Mouse (Mus musculus) neural tube, embryonic 15.5 days (tissue): ENCODE measurements at regions not wholly inside any gene's neighbourhood (a gene's known extent, or its start where the extent isn't known, plus 50 kb on each side); places are given as distances from the start of the nearest gene placed in this dataset.
A peak's percentile ranks its signal among the peaks of the same experiment; 100 is the strongest.
"Not testable (repeated sequence)": the region's sequence is repeated elsewhere in the genome, so short reads cannot be mapped to it uniquely, and the experiment has no call there.

Experiments used
- ATAC-seq: fragments of 200-750 bp; cut with Nextera tagmentation; 2 replicates; pipeline ENCODE4 v1.8.0; 2017; ENCODE audit warnings: mild to moderate bottlenecking, moderate TSS enrichment, moderate library complexity; ENCODE audit not compliant: low FRiP score
- H3K27ac ChIP-seq: fragments of 300-500 bp; sonication (generic); replicated peaks from 2 replicates; pipeline ENCODE4 v1.5.1; 2015; ENCODE audit warnings: mild to moderate bottlenecking, inconsistent platforms
- H3K27me3 ChIP-seq: fragments of 300-500 bp; sonication (generic); replicated peaks from 2 replicates; pipeline ENCODE4 v1.6.1; 2015; ENCODE audit warnings: inconsistent platforms
- H3K36me3 ChIP-seq: fragments of 300-500 bp; sonication (generic); 2 replicates; pipeline ENCODE4 v1.6.1; 2015; ENCODE audit warnings: inconsistent platforms
- H3K4me1 ChIP-seq: fragments of 300-500 bp; sonication (generic); 2 replicates; pipeline ENCODE4 v1.6.1; 2015; ENCODE audit warnings: inconsistent platforms
- H3K4me2 ChIP-seq: fragments of 300-500 bp; sonication (generic); 2 replicates; pipeline ENCODE4 v1.6.1; 2015; ENCODE audit warnings: inconsistent platforms, mild to moderate bottlenecking, moderate library complexity
- H3K4me3 ChIP-seq: fragments of 300-500 bp; sonication (generic); replicated peaks from 2 replicates; pipeline ENCODE4 v1.5.1; 2015; ENCODE audit warnings: mild to moderate bottlenecking, inconsistent platforms
- H3K9ac ChIP-seq: fragments of 300-500 bp; sonication (generic); replicated peaks from 2 replicates; pipeline ENCODE4 v1.6.1; 2015; ENCODE audit warnings: mild to moderate bottlenecking, inconsistent platforms
- H3K9me3 ChIP-seq: fragments of 300-500 bp; sonication (generic); replicated peaks from 2 replicates; pipeline ENCODE4 v1.6.1; 2016; ENCODE audit warnings: inconsistent platforms
- WGBS: fragments of 180-500 bp; shearing (Covaris S2); methylation state at CpG from one replicate; pipeline ENCODE4 v1.1.7; 2015; ENCODE audit warnings: mixed read lengths; 5-methylcytosine and 5-hydroxymethylcytosine counted together

DNA sequence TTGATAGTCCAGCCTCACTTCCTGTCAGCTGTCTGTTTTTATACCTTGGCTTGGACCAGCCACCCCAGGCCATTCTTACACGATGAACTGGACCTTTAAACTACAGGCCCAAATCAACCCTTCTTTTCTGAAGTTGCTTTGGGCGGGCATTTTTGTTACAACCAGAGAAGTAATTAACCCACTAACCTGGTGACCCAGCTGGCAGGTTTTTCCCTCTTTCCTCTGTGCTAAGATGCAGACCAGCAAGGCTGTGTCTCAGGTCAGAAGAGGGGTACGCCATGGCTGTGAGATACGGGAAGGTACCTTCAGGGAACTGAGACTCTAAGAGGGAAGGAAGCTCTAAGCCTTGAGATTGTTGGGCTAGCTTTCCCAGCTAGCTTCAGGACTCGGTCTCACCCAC, 105.7 kb upstream of the Klf3 start:
- WGBS: 97% methylated on average over 5 of the region's 5 CpGs

DNA sequence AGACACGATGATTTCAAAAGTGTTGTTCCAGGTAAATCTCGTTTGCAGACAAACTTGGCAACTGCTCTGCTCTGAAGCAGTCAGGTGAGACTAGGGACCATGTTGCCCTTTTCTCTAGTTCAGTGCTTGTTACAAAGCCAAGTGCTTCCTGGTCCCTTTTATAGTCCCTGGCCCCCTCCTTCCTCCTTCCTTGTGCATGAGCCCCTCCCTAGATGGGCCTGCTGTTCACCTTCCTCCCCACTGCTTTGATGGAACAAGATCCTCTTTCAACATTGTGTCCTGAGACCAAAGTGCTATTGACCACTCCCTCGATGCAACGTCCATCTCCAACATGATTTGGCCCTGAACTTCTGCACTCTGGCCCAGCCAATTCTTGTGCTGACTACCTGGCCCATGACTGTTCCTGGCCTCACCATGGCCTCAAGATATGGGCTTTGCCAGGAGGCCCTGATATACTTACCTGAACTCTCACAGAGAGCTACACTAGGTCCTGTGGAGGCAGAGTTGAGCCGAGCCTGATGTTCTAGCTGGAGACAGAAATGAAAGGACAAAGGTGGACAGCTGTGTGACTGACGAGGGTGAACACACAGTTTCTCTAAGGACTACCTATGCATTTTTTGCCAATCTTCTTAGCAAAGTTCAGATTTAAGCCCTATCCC, 104.6 kb upstream of the Klf3 start:
- Histone ChIP-seq H3K4me3 (no peak overlapping the region), H3K9me3 (no peaks in the 10 kb centered on the region), H3K4me1 (peaks cover 14% of the 10 kb centered on the region), H3K9ac (no peak overlapping the region), H3K36me3 (no peaks in the 10 kb centered on the region), H3K4me2 (no peak overlapping the region), H3K27ac (no peak overlapping the region), H3K27me3 (no peaks in the 10 kb centered on the region)
- WGBS: 87% methylated on average over 6 of the region's 6 CpGs
- no peak for ATAC-seq

More for the DNA sequence above, 105.7 kb upstream of the Klf3 start:
- Histone ChIP-seq H3K9me3 (no peaks in the 10 kb centered on the region), H3K4me3 (no peak overlapping the region), H3K4me1 (peaks cover 7% of the 10 kb centered on the region; the same call in 1 of the 2 replicates), H3K9ac (no peak overlapping the region), H3K27me3 (no peaks in the 10 kb centered on the region), H3K27ac (no peak overlapping the region), H3K4me2 (no peak overlapping the region), H3K36me3 (no peaks in the 10 kb centered on the region)
- no peak for ATAC-seq

DNA sequence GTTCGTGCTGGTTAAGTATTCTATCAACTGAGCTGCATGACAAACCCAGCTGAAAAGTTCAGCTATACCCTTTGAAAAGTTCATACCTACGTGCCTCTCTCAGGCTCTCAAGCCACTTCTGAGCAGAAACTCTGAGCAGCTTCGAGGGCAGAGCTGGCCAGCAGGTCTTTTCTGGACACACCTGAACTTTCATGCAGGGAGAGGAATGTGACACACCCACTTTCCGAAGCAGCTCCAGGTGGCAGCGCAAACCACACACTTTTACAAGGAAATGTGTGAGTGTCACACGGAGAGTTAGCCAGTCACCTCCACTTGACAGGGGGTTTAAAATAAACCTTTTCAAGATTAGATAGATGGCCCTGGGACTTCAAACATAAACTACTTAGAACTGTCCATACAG, 103.2 kb upstream of the Klf3 start:
- H3K27ac ChIP-seq: no peak overlapping the region
- peaks cover 28% of the 10 kb centered on the region for H3K4me1 ChIP-seq
- H3K4me3 ChIP-seq: no peak overlapping the region
- ATAC-seq: no peak
- H3K9ac ChIP-seq: no peak overlapping the region
- no peak overlapping the region for H3K4me2 ChIP-seq
- no peaks in the 10 kb centered on the region for H3K9me3 ChIP-seq
- no peaks in the 10 kb centered on the region for H3K27me3 ChIP-seq
- WGBS: 91% methylated on average over 6 of the region's 6 CpGs
- H3K36me3 ChIP-seq: no peaks in the 10 kb centered on the region

DNA sequence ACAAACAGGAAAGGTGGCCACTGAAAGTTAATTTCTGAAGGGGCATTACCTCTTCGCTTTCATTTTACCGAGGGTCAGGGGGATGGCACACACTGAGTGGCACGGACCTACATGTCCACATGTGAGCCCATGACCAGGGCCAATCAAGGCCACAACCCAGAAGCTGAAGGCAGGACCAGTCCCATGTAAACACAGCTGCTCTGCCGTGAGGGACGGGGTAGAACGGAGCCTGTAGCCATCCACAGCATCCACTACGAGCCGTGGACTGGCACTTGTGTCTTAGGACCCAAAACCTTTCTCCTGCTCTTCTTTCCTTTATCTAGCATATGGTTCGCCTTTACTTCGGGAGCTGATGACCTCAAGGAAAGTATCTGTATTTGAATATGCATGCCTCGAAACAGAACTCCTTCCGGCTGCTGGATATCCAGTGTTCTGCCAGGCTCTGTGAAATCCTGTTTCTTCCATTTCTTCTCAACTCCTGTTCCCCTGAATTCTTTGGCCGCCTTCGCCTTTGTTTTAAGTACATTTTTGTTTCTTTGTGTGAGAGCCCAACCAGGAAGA, 101.9 kb upstream of the Klf3 start:
- Histone ChIP-seq H3K27me3 (no peaks in the 10 kb centered on the region), H3K9me3 (no peaks in the 10 kb centered on the region), H3K4me1 (peaks cover 28% of the 10 kb centered on the region), H3K36me3 (no peaks in the 10 kb centered on the region), H3K4me2 (no peak overlapping the region), H3K4me3 (no peak overlapping the region), H3K27ac (peak overlapping the region; percentile 67), H3K9ac (no peak overlapping the region)
- ATAC-seq: no peak; the same call in 1 of the 2 replicates
- 67% methylated on average over 14 of the region's 14 CpGs for WGBS

DNA sequence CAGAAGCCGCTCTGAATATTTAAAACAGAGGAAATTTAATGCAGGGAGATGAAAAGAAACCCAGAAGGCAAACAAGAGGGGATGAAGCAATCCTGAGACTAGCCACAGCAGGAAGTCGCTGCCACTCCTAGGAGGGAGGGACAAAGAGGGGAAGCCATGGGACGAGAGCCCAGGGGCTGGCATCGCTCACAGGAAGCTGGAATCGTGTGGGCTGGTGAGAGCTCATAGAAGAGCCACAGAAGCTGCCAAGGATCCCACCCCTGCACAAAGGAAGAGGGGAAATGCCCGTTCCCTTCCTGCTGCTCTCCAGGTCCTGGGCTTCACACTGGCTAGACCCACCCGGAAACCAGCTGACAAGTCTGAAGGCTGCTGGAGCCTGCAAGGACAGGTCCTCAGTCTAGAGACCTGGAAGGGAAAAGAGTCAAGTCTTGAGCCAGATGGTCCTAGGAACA, 101.4 kb upstream of the Klf3 start:
- peak; percentile 68 for ATAC-seq
- no peaks in the 10 kb centered on the region for H3K9me3 ChIP-seq
- no peak overlapping the region for H3K9ac ChIP-seq
- no peaks in the 10 kb centered on the region for H3K27me3 ChIP-seq
- H3K36me3 ChIP-seq: no peaks in the 10 kb centered on the region
- peaks cover 28% of the 10 kb centered on the region for H3K4me1 ChIP-seq
- 19% methylated on average over 7 of the region's 7 CpGs for WGBS
- peak overlapping the region; percentile 67 for H3K27ac ChIP-seq
- H3K4me3 ChIP-seq: no peak overlapping the region
- 0 out of 2 replicates have a peak overlapping the region, but pooled peaks have one; percentile 19 for H3K4me2 ChIP-seq

DNA sequence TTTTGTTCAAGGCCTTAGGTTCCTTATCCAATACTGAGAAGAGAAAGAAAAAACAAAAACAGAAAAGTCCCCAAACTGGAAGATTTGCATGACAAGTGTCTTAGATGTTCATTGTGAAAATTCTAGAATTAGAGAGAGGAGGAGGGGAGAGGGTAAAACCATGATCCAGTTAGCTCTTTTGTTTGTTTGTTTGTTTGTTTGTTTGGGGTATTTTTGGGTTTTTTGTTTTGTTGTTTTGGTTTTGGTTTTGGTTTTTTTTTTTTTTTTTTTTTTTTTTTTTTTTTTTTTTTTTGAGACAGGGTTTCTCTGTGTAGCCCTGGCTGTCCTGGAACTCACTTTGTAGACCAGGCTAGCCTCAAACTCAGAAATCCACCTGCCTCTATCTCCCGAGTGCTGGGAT, 100.8 kb upstream of the Klf3 start:
- not testable (repeated sequence) for H3K27me3 ChIP-seq, H3K4me3 ChIP-seq, H3K36me3 ChIP-seq, H3K9me3 ChIP-seq, H3K4me2 ChIP-seq, ATAC-seq, H3K9ac ChIP-seq
- Histone ChIP-seq H3K27ac (peak overlapping the region; percentile 67; the same call in 1 of the 2 replicates), H3K4me1 (peaks cover 28% of the 10 kb centered on the region)
- 75% methylated on average over 1 of the region's 1 CpGs for WGBS

DNA sequence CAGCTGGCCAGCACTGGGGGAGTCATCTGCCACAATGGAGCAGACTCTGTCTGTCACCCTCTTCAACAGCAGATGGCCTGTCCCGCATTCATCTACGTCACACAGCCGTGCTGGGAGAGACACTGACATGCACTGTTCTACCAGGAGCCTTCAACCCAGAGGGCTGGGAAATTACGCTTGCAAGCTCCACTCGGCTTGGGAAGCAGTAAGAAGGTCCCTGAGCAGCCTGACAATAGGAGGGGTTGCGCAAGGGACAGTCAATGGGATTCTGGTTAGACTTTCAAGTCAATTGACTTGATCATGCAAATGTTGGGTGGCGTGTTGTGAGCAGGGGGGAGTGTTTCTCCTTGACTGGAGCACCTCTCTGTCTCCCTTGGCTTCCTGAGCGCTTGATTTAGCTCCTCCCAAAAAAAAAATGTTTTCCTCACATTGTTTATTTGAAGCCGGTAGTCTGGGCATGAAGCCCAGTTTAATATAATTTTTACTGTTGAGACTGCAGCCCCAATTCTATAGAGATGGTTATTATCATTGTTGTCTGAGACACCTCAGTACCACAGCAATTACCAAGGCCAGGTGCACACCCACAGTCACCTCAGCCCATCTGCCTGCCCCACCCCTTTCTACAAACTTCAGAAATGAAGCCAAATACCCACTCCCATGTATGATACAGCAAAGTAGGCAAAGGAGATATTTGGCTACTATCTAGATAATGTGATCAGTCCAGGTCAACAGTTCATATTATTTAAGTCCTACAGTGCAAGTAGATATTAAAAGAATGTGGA, 99.9 kb upstream of the Klf3 start:
- 37% methylated on average over 9 of the region's 9 CpGs for WGBS
- no peak overlapping the region for H3K9ac ChIP-seq
- ATAC-seq: peak; percentile 62
- H3K4me2 ChIP-seq: peak overlapping the region; percentile 29; the same call in 1 of the 2 replicates
- no peaks in the 10 kb centered on the region for H3K36me3 ChIP-seq
- no peaks in the 10 kb centered on the region for H3K9me3 ChIP-seq
- no peaks in the 10 kb centered on the region for H3K27me3 ChIP-seq
- peaks cover 28% of the 10 kb centered on the region for H3K4me1 ChIP-seq
- H3K4me3 ChIP-seq: no peak overlapping the region
- peak overlapping the region; percentile 24; the same call in 1 of the 2 replicates for H3K27ac ChIP-seq

DNA sequence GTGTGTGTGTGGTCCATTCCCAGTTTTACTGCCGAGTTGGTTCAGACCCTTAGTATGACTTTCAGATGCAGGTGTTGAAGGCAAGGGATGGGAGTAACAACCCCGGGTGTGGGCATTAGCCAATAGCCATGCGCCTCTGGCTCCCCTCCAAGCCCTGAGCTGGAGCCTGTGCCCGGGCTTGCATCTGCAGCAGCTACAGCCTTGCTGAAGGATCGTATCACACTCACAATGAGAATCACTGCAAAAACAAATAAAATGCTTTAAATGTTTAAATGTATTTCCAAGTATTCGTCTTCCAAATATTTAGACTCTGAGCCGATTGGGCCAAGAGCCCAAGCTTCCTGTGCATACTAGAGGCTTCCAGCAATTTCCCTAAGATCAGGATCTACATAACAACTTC, 99.0 kb upstream of the Klf3 start:
- Histone ChIP-seq H3K27ac (no peak overlapping the region), H3K9me3 (no peaks in the 10 kb centered on the region), H3K4me3 (no peak overlapping the region), H3K9ac (no peak overlapping the region), H3K36me3 (no peaks in the 10 kb centered on the region), H3K4me2 (no peak overlapping the region), H3K27me3 (no peaks in the 10 kb centered on the region), H3K4me1 (peaks cover 28% of the 10 kb centered on the region)
- 53% methylated on average over 7 of the region's 7 CpGs for WGBS
- ATAC-seq: no peak

DNA sequence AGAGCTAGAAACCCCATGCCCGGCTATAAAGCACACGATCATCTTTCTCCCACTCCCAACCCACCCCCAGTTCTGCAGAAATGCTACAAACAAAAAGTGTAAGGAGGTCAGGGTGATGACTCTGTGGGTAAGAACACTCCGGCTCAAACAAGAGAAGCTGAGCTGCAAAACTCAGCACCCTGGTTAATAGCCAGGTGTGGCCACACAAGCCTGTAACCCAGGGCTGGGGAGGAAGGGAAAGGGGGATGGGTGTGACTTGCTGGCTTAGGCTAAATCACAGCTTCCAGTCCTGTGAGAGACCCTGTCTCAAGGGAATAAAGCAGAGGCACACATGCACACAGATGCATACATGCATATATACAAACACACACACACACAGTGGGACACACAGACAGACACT, 96.6 kb upstream of the Klf3 start:
- H3K4me1 ChIP-seq: peaks cover 27% of the 10 kb centered on the region
- no peak for ATAC-seq
- H3K27me3 ChIP-seq: no peaks in the 10 kb centered on the region
- WGBS: 82% methylated on average over 3 of the region's 3 CpGs
- H3K9me3 ChIP-seq: no peaks in the 10 kb centered on the region
- H3K4me2 ChIP-seq: no peak overlapping the region
- no peak overlapping the region for H3K9ac ChIP-seq
- H3K27ac ChIP-seq: no peak overlapping the region
- no peaks in the 10 kb centered on the region for H3K36me3 ChIP-seq
- no peak overlapping the region for H3K4me3 ChIP-seq

DNA sequence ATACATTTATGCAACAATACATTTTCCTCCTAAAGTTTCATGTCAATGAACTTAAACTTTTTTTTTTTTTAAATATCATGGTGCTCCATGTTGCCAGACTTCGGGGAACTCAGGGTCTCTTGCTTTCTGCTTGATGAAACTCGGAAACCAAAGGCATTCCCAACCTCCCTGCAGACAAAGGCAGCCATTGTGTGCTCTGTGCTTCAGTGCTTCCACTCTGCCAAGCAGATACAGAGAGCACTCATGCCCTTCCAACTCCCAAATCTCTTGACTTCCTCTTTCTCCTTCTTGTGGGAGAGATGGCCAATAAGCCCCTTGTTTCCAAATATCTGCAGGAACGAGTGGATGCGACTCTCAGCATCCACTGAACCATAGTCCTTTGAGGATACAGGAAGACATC, 94.0 kb upstream of the Klf3 start:
- no peaks in the 10 kb centered on the region for H3K9me3 ChIP-seq
- ATAC-seq: no peak
- no peak overlapping the region for H3K9ac ChIP-seq
- H3K4me2 ChIP-seq: no peak overlapping the region
- H3K4me1 ChIP-seq: peaks cover 9% of the 10 kb centered on the region
- no peak overlapping the region for H3K27ac ChIP-seq
- 42% methylated on average over 4 of the region's 4 CpGs for WGBS
- H3K4me3 ChIP-seq: no peak overlapping the region
- no peaks in the 10 kb centered on the region for H3K27me3 ChIP-seq
- no peaks in the 10 kb centered on the region for H3K36me3 ChIP-seq

DNA sequence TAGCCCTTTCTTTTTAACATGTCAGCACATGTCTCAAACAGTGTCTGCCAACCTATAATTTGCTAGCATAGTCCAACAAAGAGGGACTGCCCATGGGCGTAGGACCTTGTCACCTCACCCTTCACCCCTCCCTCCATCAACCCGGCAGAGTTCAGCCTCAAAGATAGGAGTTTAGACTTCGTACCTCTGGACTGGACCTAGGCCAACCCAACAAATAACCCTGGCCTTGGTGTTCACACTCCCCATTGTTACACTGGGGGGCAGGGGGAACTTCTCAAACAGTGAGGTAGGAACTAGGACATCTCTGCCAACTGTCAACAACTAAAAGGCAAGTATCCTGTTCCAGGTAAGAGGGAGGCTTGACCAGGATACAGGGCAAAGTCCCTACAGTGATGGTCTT, 93.0 kb upstream of the Klf3 start:
- WGBS: 79% methylated on average over 3 of the region's 3 CpGs
- H3K4me1 ChIP-seq: no peaks in the 10 kb centered on the region; the same call in 1 of the 2 replicates
- no peak overlapping the region for H3K4me2 ChIP-seq
- ATAC-seq: no peak
- no peaks in the 10 kb centered on the region for H3K36me3 ChIP-seq
- H3K27me3 ChIP-seq: no peaks in the 10 kb centered on the region
- no peaks in the 10 kb centered on the region for H3K9me3 ChIP-seq
- no peak overlapping the region for H3K27ac ChIP-seq
- no peak overlapping the region for H3K9ac ChIP-seq
- H3K4me3 ChIP-seq: no peak overlapping the region

DNA sequence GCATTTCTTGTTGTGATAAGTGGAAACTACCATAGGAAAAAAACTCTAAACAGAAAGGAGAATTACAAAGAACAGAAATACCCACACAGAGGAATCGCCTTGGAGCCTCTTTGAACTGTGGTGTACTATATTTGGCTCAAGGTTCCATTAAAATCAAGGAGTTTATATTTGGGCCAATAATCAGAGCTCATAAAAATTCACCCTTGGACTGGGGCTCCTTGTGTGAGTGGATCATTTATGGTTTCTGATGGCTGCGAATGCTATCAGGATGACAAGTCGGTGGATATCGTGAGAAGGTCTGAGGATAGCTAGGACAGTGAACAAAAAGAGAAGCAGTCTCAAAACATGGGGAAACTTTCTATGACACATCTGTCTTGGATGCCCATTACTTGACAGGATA, 92.2 kb upstream of the Klf3 start:
- H3K9me3 ChIP-seq: no peaks in the 10 kb centered on the region
- H3K27me3 ChIP-seq: no peaks in the 10 kb centered on the region
- ATAC-seq: no peak
- H3K4me1 ChIP-seq: no peaks in the 10 kb centered on the region; the same call in 1 of the 2 replicates
- 91% methylated on average over 4 of the region's 4 CpGs for WGBS
- no peak overlapping the region for H3K4me2 ChIP-seq
- no peak overlapping the region for H3K9ac ChIP-seq
- no peak overlapping the region for H3K4me3 ChIP-seq
- no peak overlapping the region for H3K27ac ChIP-seq
- no peaks in the 10 kb centered on the region for H3K36me3 ChIP-seq
